Mouse (Mus musculus) olfactory bulb, adult 2 months (tissue): ENCODE data around the gene Nubp2. TPM values are rescaled to one million over a fixed set of nuclear protein-coding genes. Genes with fewer than 3 reads are reported as not detected.

Experiments used
- H3K27ac ChIP-seq: fragments of 200-500 bp; 2 replicates; pipeline ENCODE4 v1.5.1; 2012; ENCODE audit warnings: low read depth, low read length; ENCODE audit not compliant: insufficient read depth
- H3K4me1 ChIP-seq: fragments of 200-500 bp; 2 replicates; pipeline ENCODE4 v1.6.1; 2012; ENCODE audit warnings: low read length; ENCODE audit not compliant: control insufficient read depth, insufficient read depth
- H3K4me3 ChIP-seq: fragments of 200-500 bp; 2 replicates; pipeline ENCODE4 v1.5.1; 2012; ENCODE audit warnings: mild to moderate bottlenecking, low read depth, low read length, moderate library complexity; ENCODE audit not compliant: insufficient read depth
- CTCF ChIP-seq: fragments of 200-500 bp; IDR thresholded peaks from 2 replicates; pipeline ENCODE4 v1.5.1; 2012; ENCODE audit warnings: low read depth, mild to moderate bottlenecking, low read length, moderate library complexity; ENCODE audit not compliant: insufficient read depth
- POLR2A ChIP-seq: fragments of 200-500 bp; IDR thresholded peaks from 2 replicates; pipeline ENCODE4 v1.6.1; 2012; ENCODE audit warnings: mild to moderate bottlenecking, low read depth, low read length, moderate library complexity; ENCODE audit not compliant: insufficient read depth
- WGBS: fragments of 180-500 bp; shearing (Covaris S2); methylation state at CpG from one replicate; pipeline ENCODE4 v1.1.7; 2018; 5-methylcytosine and 5-hydroxymethylcytosine counted together
- polyA plus RNA-seq: library from polyadenylated mRNA; stranded (reverse); fragments of >200 nt; gene quantifications from 2 replicates; pipeline ENCODE4 v1.2.4, GENCODE M21; 2012; ENCODE audit warnings: low replicate concordance; ENCODE audit not compliant: missing spikeins, insufficient read depth, insufficient read length

Nubp2 gene
- polyA plus RNA-seq, 1 experiment = not detected

DNA sequence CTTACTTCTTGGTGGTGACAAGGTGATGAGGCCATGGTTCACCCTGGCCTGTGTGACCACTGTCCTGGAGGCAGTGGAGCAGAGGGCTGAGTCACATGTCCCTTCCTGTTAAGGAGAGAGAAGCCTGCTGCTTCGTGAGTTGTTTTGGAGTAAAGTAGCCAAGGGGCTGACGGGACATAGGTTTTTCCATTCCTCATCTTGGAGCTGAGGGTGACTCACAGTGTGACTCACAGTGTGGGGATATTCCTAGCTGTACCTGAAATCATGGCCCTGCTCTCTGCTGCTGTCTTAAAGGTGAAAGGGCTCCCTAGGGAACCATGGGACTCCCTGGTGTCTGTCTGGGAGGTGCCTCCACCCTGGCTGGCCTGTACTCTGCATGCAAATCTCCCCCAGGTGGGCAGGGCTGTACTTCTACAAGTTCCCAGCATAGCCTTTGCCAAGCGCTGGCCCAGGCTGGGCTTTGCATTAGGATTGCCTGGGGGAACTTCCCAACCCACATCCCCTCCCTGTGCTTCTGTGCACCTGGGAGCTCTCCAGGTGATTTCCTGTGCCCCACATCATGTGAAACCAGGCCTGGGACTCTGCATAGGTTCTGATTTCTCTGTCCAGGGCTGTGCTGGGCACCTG is 30.2 kb downstream of the Nubp2 start:
- WGBS = 43% methylated on average over 3 of the region's 3 CpGs
- TF ChIP-seq CTCF = no peak
- TF ChIP-seq POLR2A = no peak
- H3K4me3 ChIP-seq = no peak overlapping the region

DNA sequence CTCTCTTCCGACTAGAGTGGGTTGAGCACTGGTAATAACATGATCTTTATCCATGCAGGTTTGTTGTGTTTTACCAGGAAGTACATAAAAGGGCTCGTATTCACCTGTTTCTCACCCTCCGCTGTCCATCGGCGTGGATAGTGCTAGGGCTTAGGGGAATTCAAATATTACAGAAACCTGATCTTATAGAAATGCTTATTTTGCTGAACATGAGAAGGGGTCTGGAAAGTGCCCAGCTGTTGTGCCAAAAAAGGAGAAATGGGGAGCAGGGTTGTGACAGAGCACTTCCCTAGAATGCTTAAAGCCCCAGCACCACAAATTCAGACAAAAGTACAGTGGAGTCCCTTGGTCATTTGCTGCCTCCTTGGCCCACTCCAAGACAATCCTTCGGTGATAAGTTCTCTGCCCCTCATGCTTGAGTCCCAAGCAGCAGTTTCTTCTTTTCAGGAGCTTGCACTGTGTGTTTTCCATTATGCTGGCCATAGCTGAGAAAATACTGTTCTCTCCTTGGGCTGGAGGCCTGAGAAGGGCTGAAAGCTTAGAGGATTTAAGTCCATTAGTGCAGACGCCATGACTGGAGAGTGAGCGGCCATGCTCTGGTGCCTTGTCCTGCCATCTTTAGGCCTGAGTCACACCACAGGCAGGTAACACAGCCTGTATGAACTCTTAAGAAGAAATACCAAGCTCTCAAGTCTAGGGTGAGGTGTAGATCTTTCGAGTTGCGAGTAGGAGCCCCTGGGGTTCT is 34.6 kb downstream of the Nubp2 start:
- no peak overlapping the region for H3K4me3 ChIP-seq
- 75% methylated on average over 10 of the region's 10 CpGs for WGBS
- H3K27ac ChIP-seq = no peak overlapping the region
- peaks cover 15% of the 10 kb centered on the region for H3K4me1 ChIP-seq
- TF ChIP-seq CTCF (no peak), POLR2A (no peak)

More for the DNA sequence above, 30.2 kb downstream of the Nubp2 start:
- peaks cover 23% of the 10 kb centered on the region for H3K4me1 ChIP-seq
- no peak overlapping the region for H3K27ac ChIP-seq

DNA sequence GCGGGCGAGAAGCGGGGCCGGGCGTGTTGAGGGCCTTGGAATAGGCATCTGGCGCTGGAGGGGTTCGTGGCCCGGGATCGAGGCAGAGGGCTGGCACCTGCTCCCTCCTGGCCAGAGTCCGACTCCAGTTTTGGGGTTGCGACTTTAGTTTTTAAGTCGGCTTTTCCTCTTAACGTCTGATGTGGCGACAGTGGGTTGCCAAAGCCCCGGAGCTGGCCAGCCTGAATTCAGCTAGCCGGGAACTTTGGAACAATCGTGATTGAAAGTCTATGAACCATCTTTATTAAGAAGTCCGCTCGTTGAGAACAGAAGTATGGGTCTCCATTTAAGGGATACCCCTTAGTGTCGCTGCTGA is 35.4 kb downstream of the Nubp2 start:
- WGBS = 0% methylated on average over 20 of the region's 20 CpGs
- TF ChIP-seq POLR2A = no peak
- TF ChIP-seq CTCF = no peak
- H3K27ac ChIP-seq = peak overlapping the region; percentile 17

DNA sequence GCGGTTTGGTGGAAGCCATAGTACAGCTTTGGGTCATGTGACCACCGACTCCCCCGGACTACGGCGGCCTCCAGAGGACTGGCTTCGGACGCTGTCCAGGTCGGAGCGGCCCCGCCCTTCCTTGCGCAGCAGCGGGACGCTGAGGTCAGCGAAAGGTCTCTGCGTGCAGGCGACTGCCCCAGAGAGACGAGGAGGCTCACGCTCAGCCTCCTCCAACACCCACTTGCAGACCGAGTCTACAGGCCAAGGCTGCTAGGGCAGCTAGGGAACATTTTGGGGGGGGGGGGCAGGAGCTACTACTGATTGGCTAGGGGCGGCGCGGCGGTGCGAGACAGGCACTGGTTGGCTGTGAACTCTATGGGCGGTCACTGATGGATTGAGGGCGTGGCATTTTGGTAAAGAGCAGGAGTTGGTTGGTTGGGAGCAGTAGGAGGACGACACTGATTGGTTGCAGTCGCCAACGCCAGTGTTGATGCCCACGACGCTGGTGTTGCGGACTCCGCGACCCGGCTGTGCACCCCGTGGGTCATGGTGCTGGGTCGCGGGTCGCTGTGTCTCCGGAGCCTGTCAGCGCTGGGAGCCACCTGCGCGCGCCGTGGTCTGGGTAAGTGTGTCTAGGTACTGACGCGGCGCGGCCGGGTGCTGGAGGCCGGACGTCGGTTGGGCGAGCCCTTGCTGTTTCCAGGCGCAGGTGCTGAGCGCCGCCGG is 35.9 kb downstream of the Nubp2 start, which contains the start of gene Fahd1:
TSS of gene Fahd1 (minus strand) at position 300 of the 708 bp plus-strand sequence.
- peak within 1 kb of the TSS; percentile 91 for H3K27ac ChIP-seq
- WGBS = under 1% methylated on average over 58 of the region's 58 CpGs
- H3K4me3 ChIP-seq = peak within 1 kb of the TSS; percentile 65
- peaks cover 5% of the 10 kb centered on the region for H3K4me1 ChIP-seq
- TF ChIP-seq POLR2A (peak; percentile 72; the same call in 1 of the 2 replicates), CTCF (no peak)

More for the DNA sequence above, 35.4 kb downstream of the Nubp2 start:
- Histone ChIP-seq H3K4me1 (peaks cover 9% of the 10 kb centered on the region), H3K4me3 (peak overlapping the region; percentile 65)

DNA sequence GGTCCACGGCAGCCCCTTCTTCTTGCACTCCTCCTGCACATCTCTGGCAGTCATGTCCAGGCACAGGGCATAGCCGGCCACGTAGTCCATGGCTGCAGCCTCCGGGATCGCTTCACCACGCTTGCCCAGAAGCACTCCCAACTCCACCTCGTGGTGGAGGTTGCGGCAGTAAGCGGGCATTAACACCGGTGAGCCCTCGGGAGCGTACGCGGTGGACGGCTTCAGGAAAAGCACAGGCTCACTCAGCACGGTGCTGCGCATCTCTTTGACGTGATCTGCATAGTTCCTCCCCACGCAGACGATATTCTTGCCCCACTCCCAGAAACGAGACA is 36.5 kb downstream of the Nubp2 start:
- WGBS = under 1% methylated on average over 21 of the region's 21 CpGs
- peak overlapping the region; percentile 91 for H3K27ac ChIP-seq
- peaks cover 4% of the 10 kb centered on the region for H3K4me1 ChIP-seq
- TF ChIP-seq CTCF = no peak
- no peak for TF ChIP-seq POLR2A
- peak overlapping the region; percentile 65 for H3K4me3 ChIP-seq

DNA sequence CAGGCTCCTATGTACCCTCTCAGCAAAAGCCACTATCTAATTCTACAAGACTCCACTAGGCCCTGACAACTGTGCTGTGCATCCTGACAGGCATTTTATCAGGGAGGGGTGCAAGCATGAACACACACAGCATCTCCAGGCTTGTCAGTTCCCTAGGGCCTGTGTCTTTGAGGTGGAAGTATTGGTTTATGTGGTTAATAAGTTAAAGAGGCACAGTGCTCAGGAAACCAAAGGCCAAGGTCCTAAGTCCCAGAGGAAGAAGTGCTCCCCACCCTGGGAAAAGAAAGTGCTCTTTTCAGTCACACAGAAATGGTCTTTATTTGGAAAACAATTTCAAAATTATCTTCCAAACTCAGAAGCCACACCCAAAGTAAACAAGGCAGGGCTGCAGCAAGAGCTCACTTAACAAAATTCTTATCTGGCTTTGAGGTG is 37.5 kb downstream of the Nubp2 start:
- TF ChIP-seq POLR2A (no peak), CTCF (no peak)
- Histone ChIP-seq H3K27ac (no peak overlapping the region), H3K4me1 (peaks cover 4% of the 10 kb centered on the region), H3K4me3 (no peak overlapping the region)

DNA sequence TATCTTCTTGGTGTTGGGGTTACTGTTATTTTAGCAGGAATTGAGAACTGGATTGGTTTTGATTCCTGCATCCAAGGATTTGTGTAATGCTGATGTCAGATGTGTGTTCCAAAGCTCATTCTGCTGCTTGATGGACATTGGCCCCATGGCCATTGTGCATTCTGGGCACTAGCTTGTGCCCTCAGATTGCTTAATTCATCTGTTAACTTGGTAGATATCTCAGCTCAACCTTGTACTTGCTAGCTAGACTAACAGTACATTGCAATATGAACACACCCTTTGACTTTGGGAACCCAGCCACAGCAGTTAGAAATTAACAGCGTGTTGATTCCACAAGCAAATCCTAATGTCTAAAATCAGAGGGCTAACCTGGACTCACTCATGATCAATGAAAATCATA is 38.8 kb downstream of the Nubp2 start:
- TF ChIP-seq POLR2A = no peak
- TF ChIP-seq CTCF = no peak
- Histone ChIP-seq H3K4me1 (peaks cover 4% of the 10 kb centered on the region), H3K27ac (no peak overlapping the region), H3K4me3 (no peak overlapping the region)
- WGBS = 100% methylated on average over 1 of the region's 1 CpGs

DNA sequence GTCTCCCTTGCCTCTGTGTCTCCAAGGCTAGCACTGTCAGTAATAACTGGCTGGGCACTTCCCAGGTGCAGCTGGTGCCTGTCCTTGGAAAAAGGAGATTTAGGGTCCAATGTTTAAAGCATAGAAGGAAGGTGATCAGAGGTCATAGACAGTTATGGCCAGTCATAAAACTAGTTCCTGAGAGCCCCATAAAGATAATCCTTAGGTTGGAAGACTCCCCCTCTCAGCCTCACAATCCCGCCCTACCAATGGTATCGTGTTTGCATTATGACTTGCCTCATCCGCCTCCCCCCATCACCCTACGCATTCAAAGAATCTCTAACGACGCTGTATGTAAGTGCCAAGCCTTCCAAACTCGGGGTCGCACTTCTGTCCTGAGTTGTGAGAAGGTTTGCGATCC is 41.6 kb downstream of the Nubp2 start:
- WGBS = 62% methylated on average over 9 of the region's 9 CpGs
- Histone ChIP-seq H3K27ac (no peak overlapping the region), H3K4me3 (no peak overlapping the region), H3K4me1 (no peaks in the 10 kb centered on the region; the same call in 1 of the 2 replicates)
- TF ChIP-seq CTCF (no peak), POLR2A (no peak)

DNA sequence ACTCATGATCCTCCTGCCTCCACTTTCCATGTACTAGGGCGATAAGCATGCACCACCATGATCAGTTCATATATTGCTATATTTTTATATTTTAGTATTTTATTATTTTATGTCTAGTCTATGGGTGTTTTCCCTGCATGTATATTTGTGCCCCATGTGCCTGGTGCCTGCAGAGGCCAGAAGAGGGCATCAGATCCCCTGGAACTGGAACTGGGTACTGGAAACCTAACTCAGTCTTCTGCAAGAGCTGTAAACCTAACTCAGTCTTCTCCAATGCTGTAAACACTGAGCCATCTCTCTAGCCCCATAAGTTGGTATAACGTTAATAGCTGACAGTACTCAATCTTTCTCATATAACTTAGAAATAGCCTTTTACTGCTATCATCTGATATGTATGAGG is 43.5 kb downstream of the Nubp2 start:
- no peaks in the 10 kb centered on the region; the same call in 1 of the 2 replicates for H3K4me1 ChIP-seq
- WGBS = 65% methylated on average over 2 of the region's 2 CpGs
- TF ChIP-seq POLR2A (no peak), CTCF (no peak)
- no peak overlapping the region for H3K27ac ChIP-seq
- H3K4me3 ChIP-seq = no peak overlapping the region
